Mouse (Mus musculus) neural tube, embryonic 14.5 days (tissue): ENCODE results near the gene Sec16a. TPM values are rescaled to one million over a fixed set of nuclear protein-coding genes. Genes with fewer than 3 reads are reported as not detected.
A peak's percentile ranks its signal among the peaks of the same experiment; 100 is the strongest.

Experiments used
- ATAC-seq: fragments of 200-750 bp; cut with Nextera tagmentation; 2 replicates; pipeline ENCODE4 v1.8.0; 2017; ENCODE audit warnings: low read depth, mild to moderate bottlenecking, moderate TSS enrichment, moderate library complexity
- H3K27ac ChIP-seq: fragments of 300-500 bp; sonication (generic); 2 replicates; pipeline ENCODE4 v1.5.1; 2014; ENCODE audit warnings: low read depth, mild to moderate bottlenecking, control low read depth, low read length, moderate library complexity, mixed read lengths
- H3K27me3 ChIP-seq: fragments of 300-500 bp; sonication (generic); 2 replicates; pipeline ENCODE4 v1.6.1; 2014; ENCODE audit warnings: low read length; ENCODE audit not compliant: control insufficient read depth, insufficient read depth
- H3K36me3 ChIP-seq: fragments of 300-500 bp; sonication (generic); 2 replicates; pipeline ENCODE4 v1.6.1; 2014; ENCODE audit warnings: low read length, mixed read lengths; ENCODE audit not compliant: control insufficient read depth, insufficient read depth
- H3K4me1 ChIP-seq: fragments of 300-500 bp; sonication (generic); 2 replicates; pipeline ENCODE4 v1.6.1; 2014; ENCODE audit warnings: low read length; ENCODE audit not compliant: control insufficient read depth, insufficient read depth
- H3K4me2 ChIP-seq: fragments of 300-500 bp; sonication (generic); 2 replicates; pipeline ENCODE4 v1.6.1; 2014; ENCODE audit warnings: mild to moderate bottlenecking, low read depth, low read length, control low read depth
- H3K4me3 ChIP-seq: fragments of 300-500 bp; sonication (generic); 2 replicates; pipeline ENCODE4 v1.5.1; 2014; ENCODE audit warnings: low read depth, low read length, control low read depth, mixed read lengths
- H3K9ac ChIP-seq: fragments of 300-500 bp; sonication (generic); replicated peaks from 2 replicates; pipeline ENCODE4 v1.6.1; 2014; ENCODE audit warnings: low read depth, mild to moderate bottlenecking, control low read depth, low read length, mixed read lengths
- H3K9me3 ChIP-seq: fragments of 300-500 bp; sonication (generic); 2 replicates; pipeline ENCODE4 v1.6.1; 2016; ENCODE audit warnings: low read length; ENCODE audit not compliant: control insufficient read depth
- WGBS: fragments of 180-500 bp; shearing (Covaris S2); extraction: QIAGEN DNeasy Blood & Tissue Kit; methylation state at CpG from one replicate; pipeline ENCODE4 v1.1.7; 2014; 5-methylcytosine and 5-hydroxymethylcytosine counted together
- polyA plus RNA-seq: library from polyadenylated mRNA; unstranded; fragments of >200 nt; fragmentation: Nextera tagmentation; extraction: Ambion mirVana; gene quantifications from 2 replicates; pipeline ENCODE4 v1.2.1, GENCODE M21; 2014

The Sec16a gene
- polyA plus RNA-seq, 1 experiment from 2014 or later, result 27.2 TPM

DNA sequence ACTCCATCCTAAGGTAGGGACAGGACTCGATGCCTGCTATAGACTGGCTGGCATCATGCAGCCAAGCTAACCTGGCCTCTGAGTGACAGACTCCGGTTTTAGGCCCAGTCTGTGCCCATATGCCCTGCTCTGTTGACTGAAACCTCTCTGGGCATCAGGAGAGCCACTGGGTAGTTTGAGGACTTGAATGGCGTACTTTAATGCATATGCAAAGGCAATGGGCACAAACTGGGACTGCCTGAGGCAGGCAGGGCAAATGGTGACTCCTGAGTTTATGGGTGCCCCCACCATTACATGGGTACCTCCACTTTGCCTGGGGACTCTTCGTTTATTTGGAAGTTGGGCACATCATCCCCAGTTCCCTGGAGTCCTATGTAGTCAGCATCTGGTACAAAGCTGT lies 1.7 kb upstream of the Sec16a start:
- WGBS, result 69% methylated on average over 4 of the region's 4 CpGs
- peaks cover 2% of the 10 kb centered on the region; the same call in 1 of the 2 replicates for H3K36me3 ChIP-seq
- peaks cover 22% of the 10 kb centered on the region for H3K4me1 ChIP-seq
- peak overlapping the region; percentile 91 for H3K4me2 ChIP-seq
- H3K9ac ChIP-seq, result peak overlapping the region; percentile 63; the same call in 1 of the 2 replicates
- no peaks in the 10 kb centered on the region for H3K27me3 ChIP-seq
- H3K27ac ChIP-seq, result no peak overlapping the region
- H3K4me3 ChIP-seq, result peak overlapping the region; percentile 81
- ATAC-seq, result no peak
- H3K9me3 ChIP-seq, result no peaks in the 10 kb centered on the region

DNA sequence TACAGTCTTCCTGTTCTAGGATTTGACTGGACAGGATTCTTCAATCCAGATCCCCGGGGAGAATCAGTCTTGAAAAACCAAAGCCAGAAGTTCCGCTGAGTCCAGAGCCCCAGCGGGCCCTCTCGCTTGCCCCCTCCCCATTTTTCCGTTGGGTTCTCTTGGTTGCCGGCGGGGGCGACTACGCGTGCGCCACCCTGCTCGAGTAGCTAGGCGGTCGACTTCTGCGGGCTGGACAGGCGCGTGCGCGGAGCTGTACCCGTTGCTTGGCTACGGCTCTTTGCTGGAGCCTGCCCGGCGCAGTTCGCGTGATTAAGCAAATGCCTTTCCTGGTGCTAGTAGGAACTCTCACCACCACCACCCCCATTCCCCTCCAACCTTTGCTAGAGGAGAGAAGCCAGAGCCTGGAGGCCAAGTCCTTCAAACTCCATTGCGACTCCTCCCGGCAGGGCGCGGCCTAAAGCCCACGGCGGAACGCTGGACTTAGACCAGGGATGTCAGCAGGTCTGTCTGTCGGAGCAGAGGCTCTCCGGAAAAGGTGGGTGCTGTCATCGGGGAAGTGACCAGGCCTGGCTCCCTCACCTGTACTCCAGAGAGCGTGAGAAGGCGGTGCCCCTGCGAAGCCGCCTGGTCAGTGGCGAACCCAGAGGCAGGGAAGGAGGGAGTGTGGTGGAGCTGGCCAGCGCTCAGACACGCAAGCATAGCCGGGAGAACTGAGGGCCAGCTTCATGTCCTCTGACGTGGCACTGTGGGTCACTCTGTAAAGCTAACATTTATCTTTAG lies 840 bp upstream of the Sec16a start:
- peaks cover 9% of the 10 kb centered on the region; the same call in 1 of the 2 replicates for H3K36me3 ChIP-seq
- H3K4me3 ChIP-seq, result peak overlapping the region; percentile 81
- under 1% methylated on average over 44 of the region's 44 CpGs for WGBS
- H3K4me1 ChIP-seq, result peaks cover 22% of the 10 kb centered on the region
- no peaks in the 10 kb centered on the region for H3K9me3 ChIP-seq
- peak overlapping the region; percentile 89 for H3K27ac ChIP-seq
- peak overlapping the region; percentile 63 for H3K9ac ChIP-seq
- ATAC-seq, result peak; percentile 92
- peak overlapping the region; percentile 91 for H3K4me2 ChIP-seq
- H3K27me3 ChIP-seq, result no peaks in the 10 kb centered on the region

GRCm38 (mm10) chr2:26444368-26444767 lies 648 bp downstream of the Sec16a start:
- Histone ChIP-seq H3K4me2 (peak overlapping the region; percentile 84), H3K9me3 (no peaks in the 10 kb centered on the region), H3K36me3 (peaks cover 21% of the 10 kb centered on the region), H3K9ac (peak overlapping the region; percentile 89), H3K27ac (peak overlapping the region; percentile 86), H3K27me3 (no peaks in the 10 kb centered on the region), H3K4me1 (peaks cover 22% of the 10 kb centered on the region), H3K4me3 (peak overlapping the region; percentile 81)
- no peak for ATAC-seq
- WGBS, result 5% methylated on average over 15 of the region's 15 CpGs

GRCm38 (mm10) chr2:26443876-26444275 lies 1.1 kb downstream of the Sec16a start:
- Histone ChIP-seq H3K9me3 (no peaks in the 10 kb centered on the region), H3K27me3 (no peaks in the 10 kb centered on the region), H3K36me3 (peaks cover 26% of the 10 kb centered on the region), H3K9ac (peak overlapping the region; percentile 89), H3K4me2 (peak overlapping the region; percentile 84), H3K4me1 (peaks cover 22% of the 10 kb centered on the region), H3K4me3 (peak overlapping the region; percentile 81), H3K27ac (no peak overlapping the region)
- ATAC-seq, result no peak
- WGBS, result 61% methylated on average over 3 of the region's 3 CpGs

DNA sequence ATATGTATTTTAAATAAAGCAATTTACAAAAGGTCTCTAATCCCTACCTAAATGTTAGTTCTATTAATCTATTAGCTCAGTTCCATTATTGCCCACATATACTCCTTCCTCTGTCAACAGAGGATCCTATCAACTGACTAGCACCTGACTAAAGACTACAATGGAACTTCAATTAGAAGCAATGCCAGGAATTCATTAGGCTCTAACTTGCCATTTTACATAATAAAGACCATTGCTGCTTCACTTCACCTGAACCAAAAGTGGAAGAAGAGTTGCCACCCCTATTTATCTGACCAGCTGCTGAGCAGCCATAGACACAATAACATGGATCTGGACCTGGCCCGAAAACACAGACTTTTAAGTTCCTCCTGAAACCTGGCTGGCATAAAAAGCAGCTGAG lies 2.2 kb downstream of the Sec16a start:
- H3K27me3 ChIP-seq, result no peaks in the 10 kb centered on the region
- 68% methylated on average over 1 of the region's 1 CpGs for WGBS
- H3K27ac ChIP-seq, result no peak overlapping the region
- no peak overlapping the region for H3K4me3 ChIP-seq
- H3K9ac ChIP-seq, result no peak overlapping the region
- no peaks in the 10 kb centered on the region for H3K9me3 ChIP-seq
- peaks cover 22% of the 10 kb centered on the region for H3K4me1 ChIP-seq
- peaks cover 34% of the 10 kb centered on the region for H3K36me3 ChIP-seq
- no peak for ATAC-seq
- H3K4me2 ChIP-seq, result 0 out of 2 replicates have a peak overlapping the region, but pooled peaks have one; percentile 1

GRCm38 (mm10) chr2:26441688-26442087 lies 3.3 kb downstream of the Sec16a start:
- Histone ChIP-seq H3K9me3 (no peaks in the 10 kb centered on the region), H3K4me1 (peaks cover 18% of the 10 kb centered on the region), H3K36me3 (peaks cover 34% of the 10 kb centered on the region), H3K27ac (no peak overlapping the region), H3K27me3 (no peaks in the 10 kb centered on the region), H3K9ac (no peak overlapping the region), H3K4me3 (no peak overlapping the region), H3K4me2 (no peak overlapping the region)
- WGBS, result 89% methylated on average over 5 of the region's 5 CpGs
- no peak for ATAC-seq

GRCm38 (mm10) chr2:26441261-26441660 lies 3.8 kb downstream of the Sec16a start:
- H3K4me2 ChIP-seq, result no peak overlapping the region
- H3K4me3 ChIP-seq, result no peak overlapping the region
- peaks cover 13% of the 10 kb centered on the region for H3K4me1 ChIP-seq
- H3K9ac ChIP-seq, result no peak overlapping the region
- H3K9me3 ChIP-seq, result no peaks in the 10 kb centered on the region
- H3K27me3 ChIP-seq, result no peaks in the 10 kb centered on the region
- ATAC-seq, result no peak
- 97% methylated on average over 4 of the region's 4 CpGs for whole genome bisulfite sequencing
- no peak overlapping the region for H3K27ac ChIP-seq
- H3K36me3 ChIP-seq, result peaks cover 34% of the 10 kb centered on the region

- Histone ChIP-seq H3K9me3 (no peaks in the 10 kb centered on the region), H3K36me3 (peaks cover 45% of the 10 kb centered on the region), H3K4me2 (no peak overlapping the region), H3K27ac (no peak overlapping the region), H3K27me3 (no peaks in the 10 kb centered on the region), H3K4me3 (no peak overlapping the region), H3K4me1 (peaks cover 13% of the 10 kb centered on the region), H3K9ac (no peak overlapping the region)
- 97% methylated on average over 6 of the region's 6 CpGs for WGBS
- ATAC-seq, result no peak
These were observed 5.3 kb downstream of the Sec16a start for GRCm38 (mm10) chr2:26439671-26440070.

DNA sequence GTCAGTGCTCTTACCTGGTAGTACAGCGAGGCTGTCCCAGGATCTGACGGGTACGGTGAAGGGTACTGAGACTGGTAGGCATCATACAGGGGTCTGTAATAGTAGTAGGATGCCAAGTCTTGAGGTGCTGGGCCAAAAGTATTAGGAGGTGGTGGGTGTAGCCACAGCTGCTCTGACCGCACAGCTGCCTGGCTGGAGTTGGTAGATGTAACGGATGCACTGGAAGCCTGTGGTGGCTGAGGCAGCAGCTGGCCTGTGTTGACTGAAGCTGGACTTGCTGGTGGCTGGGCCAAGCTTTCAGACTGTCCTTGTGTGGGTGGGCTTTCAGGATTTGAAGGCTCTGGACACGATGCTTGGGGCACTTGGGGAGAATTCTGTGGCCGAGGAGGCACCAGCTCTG lies 6.6 kb downstream of the Sec16a start:
- H3K4me1 ChIP-seq, result peaks cover 3% of the 10 kb centered on the region
- H3K4me3 ChIP-seq, result no peak overlapping the region
- 89% methylated on average over 7 of the region's 7 CpGs for WGBS
- no peak overlapping the region for H3K27ac ChIP-seq
- H3K4me2 ChIP-seq, result no peak overlapping the region
- H3K9ac ChIP-seq, result no peak overlapping the region
- no peaks in the 10 kb centered on the region for H3K27me3 ChIP-seq
- peaks cover 51% of the 10 kb centered on the region for H3K36me3 ChIP-seq
- no peaks in the 10 kb centered on the region for H3K9me3 ChIP-seq
- no peak for ATAC-seq
